ENCODE assay signal across 14 mouse cellular contexts in the genomic region with DNA sequence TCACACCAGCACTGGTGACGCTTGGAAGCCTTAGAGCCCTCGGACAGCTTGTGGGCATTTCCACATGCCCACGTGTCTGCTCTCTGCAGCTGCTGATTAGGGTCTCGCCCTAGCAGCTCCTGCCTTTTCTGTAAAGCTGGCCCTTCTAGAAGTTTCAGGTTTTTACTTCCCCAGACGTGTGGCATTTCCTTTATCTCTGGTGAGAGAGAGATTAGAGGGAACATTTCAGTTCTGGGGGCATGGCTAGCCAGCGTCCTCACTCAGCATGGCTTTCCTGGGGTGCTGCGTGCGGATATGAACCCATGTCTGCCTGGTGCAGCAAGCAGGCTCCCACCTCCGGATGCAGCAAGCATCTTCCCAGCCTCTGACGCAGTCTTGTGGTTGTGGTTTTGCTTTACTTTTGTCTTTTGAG. TPM values are rescaled to one million over a fixed set of nuclear protein-coding genes. Genes with fewer than 3 reads are reported as not detected.
DNase-seq lines count a peak whose midpoint lies in the region; ATAC-seq lines count a peak whose summit lies in the region.
"Had no signal": no experiment of that assay in that cellular context is flagged by ENCODE, and none has a peak within 500 bp of the region (broad histone marks: within the 10 kb centered on the region; RNA-seq: fewer than 3 reads in every experiment).

No protein-coding gene starts in this region.

- peak; percentile 35 for DNase-seq in 416B (ENCODE audit: low read depth)
- DNase-seq in cerebellum, postnatal 14 days: no peak
- DNase-seq in cerebellum, adult 18-20 months: no peak
- DNase-seq: cerebellum, adult 2 months; kidney, adult 18-20 months; spleen, adult 18-20 months had no signal

- 62% methylated on average over 10 of the region's 10 CpGs for WGBS in kidney, embryonic 16.5 days

- H3K4me2 ChIP-seq in kidney, embryonic 16.5 days (replicated peaks; ENCODE audit: low read depth, low read length): no peak overlapping the region

- no peak overlapping the region for H3K27ac ChIP-seq in kidney, embryonic 16.5 days (ENCODE audit: low read length)
- H3K27ac ChIP-seq: heart, embryonic 10.5 days had no signal

- no peaks in the 10 kb centered on the region for H3K27me3 ChIP-seq in kidney, embryonic 16.5 days (ENCODE audit: insufficient read depth, low read length)

- H3K9me3 ChIP-seq in kidney, embryonic 16.5 days (ENCODE audit: low read length): no peaks in the 10 kb centered on the region
- H3K9me3 ChIP-seq: heart, embryonic 10.5 days had no signal

- peaks cover 15% of the 10 kb centered on the region; the same call in 1 of the 2 replicates for H3K36me3 ChIP-seq in kidney, embryonic 16.5 days (ENCODE audit: insufficient read depth, low read length)

- no peaks in the 10 kb centered on the region for H3K4me1 ChIP-seq in kidney, embryonic 16.5 days (ENCODE audit: insufficient read depth, low read length)

- H3K9ac ChIP-seq in kidney, embryonic 16.5 days (replicated peaks; ENCODE audit: low read length): no peak overlapping the region

- peak; percentile 95 for ATAC-seq in CD4-positive, CD25-positive, alpha-beta regulatory T cell, adult 4 months
- ATAC-seq in inflammation-experienced regulatory T-cells, adult 6 months: peak; percentile 90
- 0 out of 2 replicates have a peak, but pooled peaks have one; percentile 9 for ATAC-seq in neutrophil, adult 5-6 weeks (ENCODE audit: extremely low read depth, insufficient number of reproducible peaks, low FRiP score, poor library complexity, severe bottlenecking)
- ATAC-seq in kidney, embryonic 16.5 days (ENCODE audit: low FRiP score, low TSS enrichment): no peak

- no peak overlapping the region for H3K4me3 ChIP-seq in kidney, embryonic 16.5 days (ENCODE audit: low read length)
- H3K4me3 ChIP-seq: heart, embryonic 10.5 days had no signal

RNA-seq across cellular contexts. Expression of a gene that starts 55.7 kb away (rescaled TPM):
- not detected for polyA plus RNA-seq in CD4-positive, CD25-positive, alpha-beta regulatory T cell, adult 4 months (2017; shearing (Covaris generic))
- polyA plus RNA-seq in inflammation-experienced regulatory T-cells, adult 6 months (2017; shearing (Covaris generic)): not detected
- total RNA-seq in neutrophil, adult 5-6 weeks (2017): 0.25 TPM in 1 of 2 replicates, not detected in the other
- 0.08 and 0.31 TPM in 2 replicates for polyA plus RNA-seq in kidney, embryonic 16.5 days (2015; fragmentation: Nextera tagmentation; extraction: Ambion mirVana)
- total RNA-seq: left cerebral cortex, postnatal 14 days had no signal
- polyA plus RNA-seq: large intestine, adult 2 months; liver, embryonic 16.5 days had no signal
